Mouse (Mus musculus) liver, postnatal 0 days (tissue): ENCODE results near the gene Pou2f3.

Experiments
- CTCF ChIP-seq: sonication (generic); IDR thresholded peaks from 2 replicates; pipeline ENCODE4 v1.5.1; 2016; ENCODE audit warnings: antibody characterized with exemption, low read depth
- EP300 ChIP-seq: IDR thresholded peaks from 2 replicates; pipeline ENCODE4 v1.6.1; 2016; ENCODE audit warnings: antibody characterized with exemption, low read depth, mild to moderate bottlenecking

GRCm38 (mm10) chr9:43078711-43079110, 131.5 kb downstream of the Pou2f3 start:
- TF ChIP-seq CTCF: no peak
- TF ChIP-seq EP300: no peak
